27 mouse cellular contexts compared by ENCODE assay signal in the genomic region with DNA sequence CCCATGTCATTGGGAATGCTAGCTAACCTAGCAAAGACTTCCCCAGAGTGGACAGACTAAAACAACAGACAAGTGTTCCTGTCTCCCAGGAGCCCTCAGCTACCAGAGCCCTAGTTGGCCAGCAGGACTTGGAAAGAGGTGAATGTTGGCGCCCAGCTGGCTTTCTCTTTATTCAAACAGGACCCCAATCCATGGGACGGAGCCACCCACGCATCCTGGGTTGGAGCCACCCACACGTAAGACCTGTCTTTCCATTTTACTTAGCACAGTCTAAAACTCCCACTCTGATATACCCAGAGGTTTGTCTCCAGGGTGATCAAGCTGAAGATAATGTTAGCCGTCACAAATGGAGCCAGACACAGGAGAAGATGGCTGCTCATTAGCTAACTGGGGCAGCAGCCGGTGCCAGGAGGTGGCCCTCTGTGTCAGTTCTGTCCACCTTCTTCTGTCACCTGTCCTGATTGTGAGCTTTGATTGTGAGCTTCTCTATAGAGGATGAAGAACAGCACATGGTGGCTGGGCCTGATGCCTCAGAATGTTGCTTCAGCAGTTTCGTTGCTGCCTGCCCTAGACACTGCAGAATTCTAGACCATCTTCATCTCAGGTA.
DNase-seq lines count a peak whose midpoint lies in the region; ATAC-seq and TF ChIP-seq lines count a peak whose summit lies in the region.
"Had no signal": no experiment of that assay in that cellular context is flagged by ENCODE, and none has a peak within 500 bp of the region (broad histone marks: within the 10 kb centered on the region; RNA-seq: fewer than 3 reads in every experiment).

No protein-coding gene starts in this region.

- peak overlapping the region; percentile 67 for H3K27ac ChIP-seq in layer of hippocampus, adult 2 months
- H3K27ac ChIP-seq in kidney, embryonic 16.5 days (ENCODE audit: low read length): no peak overlapping the region
- H3K27ac ChIP-seq: embryonic facial prominence, embryonic 12.5 days; gastrocnemius, adult 2 months; heart, adult 2 months; heart, embryonic 13.5 days; hindbrain, embryonic 14.5 days; liver, embryonic 14.5 days; macrophage; midbrain, embryonic 13.5 days had no signal

- H3K4me2 ChIP-seq in kidney, embryonic 16.5 days (replicated peaks; ENCODE audit: low read depth, low read length): no peak overlapping the region
- H3K4me2 ChIP-seq: embryonic facial prominence, embryonic 12.5 days; heart, embryonic 13.5 days; hindbrain, embryonic 14.5 days; midbrain, embryonic 13.5 days had no signal

- no peak for ATAC-seq in kidney, embryonic 16.5 days (ENCODE audit: low FRiP score, low TSS enrichment)
- ATAC-seq: forebrain, embryonic 14.5 days; intestine, postnatal 0 days; midbrain, embryonic 13.5 days had no signal

- H3K9ac ChIP-seq in kidney, embryonic 16.5 days (replicated peaks; ENCODE audit: low read length): no peak overlapping the region
- H3K9ac ChIP-seq: embryonic facial prominence, embryonic 12.5 days; heart, embryonic 13.5 days; hindbrain, embryonic 14.5 days; liver, embryonic 14.5 days; midbrain, embryonic 13.5 days had no signal

- no peak overlapping the region for H3K4me3 ChIP-seq in layer of hippocampus, adult 2 months
- no peak overlapping the region for H3K4me3 ChIP-seq in kidney, embryonic 16.5 days (ENCODE audit: low read length)
- H3K4me3 ChIP-seq: embryonic facial prominence, embryonic 12.5 days; gastrocnemius, adult 2 months; heart, adult 2 months; heart, embryonic 13.5 days; midbrain, embryonic 13.5 days had no signal

- no peaks in the 10 kb centered on the region for H3K27me3 ChIP-seq in kidney, embryonic 16.5 days (ENCODE audit: insufficient read depth, low read length)
- H3K27me3 ChIP-seq: midbrain, embryonic 13.5 days had no signal

- H3K4me1 ChIP-seq in kidney, embryonic 16.5 days (ENCODE audit: insufficient read depth, low read length): no peaks in the 10 kb centered on the region
- H3K4me1 ChIP-seq: embryonic facial prominence, embryonic 12.5 days; heart, embryonic 13.5 days had no signal

- 86% methylated on average over 7 of the region's 7 CpGs for WGBS in kidney, embryonic 16.5 days

- DNase-seq in cerebellum, adult 11-12 months: peak; percentile 53
- no peak for DNase-seq in cerebellum, adult 8-10 months
- DNase-seq in layer of hippocampus, adult 2 months (ENCODE audit: low spot score in 2 of 2): no peak
- no peak for DNase-seq in layer of hippocampus, adult 18-20 months (ENCODE audit: low spot score in 2 of 2)
- DNase-seq in right cerebral cortex, postnatal 14 days: peak; percentile 54
- DNase-seq in right cerebral cortex, postnatal 4 days: no peak
- DNase-seq: adrenal gland, adult 8-10 months; gastrocnemius, adult 2 months; gastrocnemius, postnatal 36 days; heart, adult 2 months; heart, postnatal 10 days; kidney, adult 9 months; kidney, postnatal 14 days; liver; lung, adult 2 months; lung, postnatal 10 days; thymus, postnatal 14 days had no signal

- H3K36me3 ChIP-seq in kidney, embryonic 16.5 days (ENCODE audit: insufficient read depth, low read length): no peaks in the 10 kb centered on the region
- H3K36me3 ChIP-seq: embryonic facial prominence, embryonic 12.5 days; G1E; heart, embryonic 13.5 days; midbrain, embryonic 13.5 days had no signal

- no peaks in the 10 kb centered on the region for H3K9me3 ChIP-seq in kidney, embryonic 16.5 days (ENCODE audit: low read length)
- H3K9me3 ChIP-seq: embryonic facial prominence, embryonic 12.5 days; G1E; heart, embryonic 13.5 days; midbrain, embryonic 13.5 days had no signal

- TF ChIP-seq CTCF in layer of hippocampus, adult 2 months (conservative IDR thresholded peaks at IDR 0.05): no peak

Comparison
In these comparisons a context has a peak if more than half of its experiments do, and no peak if none do; other contexts are left out.
1. DNase-seq: peak in cerebellum, adult 11-12 months (single experiment) and right cerebral cortex, postnatal 14 days (single experiment); none in cerebellum, adult 8-10 months (single experiment), layer of hippocampus, adult 2 months (0 of 2), layer of hippocampus, adult 18-20 months (0 of 2) and right cerebral cortex, postnatal 4 days (single experiment).